Mouse (Mus musculus) megakaryocyte, embryonic 14.5 days (primary cell): ENCODE results near the gene Ndfip2.

Experiments
- FLI1 ChIP-seq: IDR thresholded peaks from 2 replicates; pipeline ENCODE4 v1.6.1; 2012; ENCODE audit warnings: low read length, inconsistent platforms, mixed read lengths
- GATA1 ChIP-seq: IDR thresholded peaks from 3 replicates; pipeline ENCODE4 v1.6.1; 2012; ENCODE audit warnings: mixed read lengths, low read length, inconsistent platforms, borderline replicate concordance

- no peak for TF ChIP-seq GATA1
- no peak for TF ChIP-seq FLI1
These were observed 29.6 kb downstream of the Ndfip2 start for GRCm38 (mm10) chr14:105287972-105288371.
